ENCODE assay signal across 9 mouse cellular contexts in the genomic region with DNA sequence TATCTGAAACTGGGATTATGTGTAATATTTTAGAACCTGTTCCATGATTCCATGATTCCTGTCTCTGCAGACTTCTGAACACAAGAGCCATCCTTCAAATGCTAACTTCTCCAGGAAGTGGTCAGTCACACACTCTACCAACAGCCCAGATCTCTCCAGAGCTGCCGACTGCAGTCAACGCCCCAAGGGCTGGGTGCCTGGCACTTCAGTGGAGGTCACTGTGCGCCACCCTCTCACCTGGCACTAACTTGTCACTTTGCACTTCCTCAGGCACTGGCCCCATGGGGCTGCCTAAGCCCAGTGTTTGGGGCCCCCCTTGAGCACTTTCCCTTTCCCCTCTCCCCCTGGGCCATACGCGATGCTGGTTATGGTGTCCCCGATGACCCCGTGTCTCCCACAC. TPM values are rescaled to one million over a fixed set of nuclear protein-coding genes. Genes with fewer than 3 reads are reported as not detected.
DNase-seq lines count a peak whose midpoint lies in the region; TF ChIP-seq lines count a peak whose summit lies in the region.
"Had no signal": no experiment of that assay in that cellular context is flagged by ENCODE, and none has a peak within 500 bp of the region (broad histone marks: within the 10 kb centered on the region; RNA-seq: fewer than 3 reads in every experiment).

No protein-coding gene starts in this region.

- peak; percentile 63 for DNase-seq in gastrocnemius, adult 2 months
- DNase-seq in gastrocnemius, postnatal 36 days, result no peak
- peak; percentile 41 to 45 for DNase-seq in lung, adult 18-20 months
- no peak for DNase-seq in lung, postnatal 10 days
- DNase-seq in lung, postnatal 36 days, result peak; percentile 62
- peak; percentile 66 for DNase-seq in splenic B cell, adult 2 months (ENCODE audit: low read depth, low spot score)
- no peak for DNase-seq in adrenal gland, postnatal 10 days
- DNase-seq in layer of hippocampus, postnatal 10 days (ENCODE audit: low spot score in 2 of 2), result no peak

- peak overlapping the region; percentile 84 for H3K27ac ChIP-seq in gastrocnemius, adult 2 months
- H3K27ac ChIP-seq: limb, embryonic 12.5 days had no signal

- no peaks in the 10 kb centered on the region for H3K27me3 ChIP-seq in splenic B cell, adult 2 months (ENCODE audit: control insufficient read depth, insufficient read depth, low read length, poor library complexity, severe bottlenecking)
- H3K27me3 ChIP-seq: limb, embryonic 12.5 days had no signal

- H3K4me3 ChIP-seq in gastrocnemius, adult 2 months, result peak overlapping the region; percentile 56
- H3K4me3 ChIP-seq: limb, embryonic 12.5 days had no signal

- intact Hi-C loops in gastrocnemius, adult 2 months (cut with DNase I), result no loop called here
- intact Hi-C loops in gastrocnemius, postnatal 36 days (cut with DNase I), result loop anchor here (5.0 kb wide), 1 partner anchor 45 kb away; the partner anchor contains the start of gene Crtc3

- no peak for TF ChIP-seq CTCF in gastrocnemius, adult 2 months (IDR thresholded peaks at IDR 0.05)

- H3K36me3 ChIP-seq in splenic B cell, adult 2 months (ENCODE audit: control insufficient read depth, insufficient read depth, low read length, poor library complexity, severe bottlenecking), result no peaks in the 10 kb centered on the region
- H3K36me3 ChIP-seq: limb, embryonic 12.5 days had no signal

RNA-seq across cellular contexts. Expression of gene Crtc3, which starts 46.8 kb away (rescaled TPM):
- total RNA-seq in gastrocnemius, adult 2 months (2021), result 10 to 100 TPM; 12.0 to 13.1 TPM
- 10 to 100 TPM; 10.2 to 10.3 TPM for total RNA-seq in gastrocnemius, postnatal 36 days (2021)
- total RNA-seq in adrenal gland, postnatal 10 days (2021), result 10 to 100 TPM; 19.0 to 26.8 TPM
- total RNA-seq in layer of hippocampus, postnatal 10 days (2021), result 10 to 100 TPM; 21.4 to 25.9 TPM

Comparison
In these comparisons a context has a peak if more than half of its experiments do, and no peak if none do; other contexts are left out.
1. DNase-seq: peak in gastrocnemius, adult 2 months (single experiment), lung, adult 18-20 months (2 of 2), lung, postnatal 36 days (single experiment) and splenic B cell, adult 2 months (single experiment); none in gastrocnemius, postnatal 36 days (0 of 2), lung, postnatal 10 days (single experiment), adrenal gland, postnatal 10 days (single experiment) and layer of hippocampus, postnatal 10 days (0 of 2).